Mouse (Mus musculus) left cerebral cortex, postnatal 36 days (tissue): ENCODE results near the gene Ctsk. TPM values are rescaled to one million over a fixed set of nuclear protein-coding genes. Genes with fewer than 3 reads are reported as not detected.
"Not testable (repeated sequence)": the region's sequence is repeated elsewhere in the genome, so short reads cannot be mapped to it uniquely, and the experiment has no call there.

Experiments used
- DNase-seq, 2 experiments: peaks; one replicate each; pipeline ENCODE4 v3.0.0; 2021 to 2022; ENCODE audit warnings: low spot score in 2 of 2, mixed read lengths in 1 of 2
- intact Hi-C: fragments of 180-260 bp; cut with DNase I; formaldehyde crosslinking; loops from one replicate; pipeline ENCODE4 v1.15.1; 2025
- total RNA-seq, 2 experiments: library from RNA; stranded (reverse); gene quantifications; 2 replicates each; pipeline ENCODE4 v1.2.3; 2021

Ctsk gene
- total RNA-seq, 2 experiments from 2014 or later: 4.8 to 6.9 TPM

DNA sequence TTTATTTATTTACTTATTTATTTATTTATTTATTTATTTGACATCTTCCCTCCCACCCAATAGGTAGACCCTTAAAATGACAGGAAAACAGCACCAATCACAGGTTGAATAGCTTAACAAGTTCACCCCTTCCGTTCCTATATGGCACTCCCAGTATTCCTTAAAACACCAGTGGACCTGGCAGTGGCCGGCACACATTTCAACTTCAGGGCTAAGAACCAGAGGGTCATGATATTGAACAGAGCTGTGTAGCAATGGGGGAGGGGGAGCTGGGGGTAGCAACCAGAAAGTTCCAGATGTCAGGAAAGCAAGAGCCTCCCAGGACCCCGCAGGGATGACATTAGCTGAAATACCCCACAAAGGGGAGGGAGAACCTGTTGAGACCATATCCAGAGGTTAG lies 21.0 kb downstream of the Ctsk start:
- DNase-seq: no peak
- intact Hi-C loops: no loop called here

DNA sequence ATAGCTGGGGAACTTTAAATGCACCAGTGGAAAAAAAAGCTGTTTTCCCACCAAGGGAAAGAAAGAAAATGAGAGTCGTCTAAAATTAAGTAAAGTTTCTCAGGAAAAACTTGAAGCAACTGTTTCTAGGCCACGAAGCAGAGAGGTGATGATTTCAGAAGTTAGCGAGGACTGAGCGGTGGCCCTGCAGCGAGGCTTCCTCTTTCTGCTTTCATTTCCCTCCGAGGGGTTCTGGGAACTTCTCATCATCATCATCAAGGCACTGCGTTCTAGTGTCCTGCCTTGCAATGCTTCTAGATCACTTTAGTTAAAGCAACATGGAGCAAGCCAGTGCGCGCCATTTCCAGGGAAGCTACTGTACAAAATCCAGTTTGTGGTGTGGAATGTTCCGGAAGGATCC lies 22.1 kb downstream of the Ctsk start:
- intact Hi-C loops: no loop called here
- no peak for DNase-seq

- no peak for DNase-seq
- intact Hi-C loops: no loop called here
These were observed 24.6 kb downstream of the Ctsk start for GRCm38 (mm10) chr3:95523662-95524061.

DNA sequence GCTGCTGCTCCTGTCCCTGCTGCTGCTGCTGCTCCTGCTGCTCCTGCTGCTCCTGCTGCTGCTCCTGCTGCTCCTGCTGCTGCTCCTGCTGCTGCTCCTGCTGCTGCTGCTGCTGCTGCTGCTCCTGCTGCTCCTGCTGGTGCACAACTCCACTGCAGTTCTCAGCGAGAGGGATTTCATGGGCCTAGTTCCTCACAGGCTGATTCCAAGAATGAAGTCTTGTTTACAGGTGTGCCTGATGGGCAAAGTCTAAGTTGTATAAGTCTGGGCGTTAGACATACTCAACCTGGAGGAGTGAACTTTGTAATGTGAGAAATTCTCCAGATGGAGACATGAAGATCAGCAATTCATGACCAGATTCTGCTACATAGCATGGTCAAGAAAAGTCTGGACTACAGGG lies 25.6 kb downstream of the Ctsk start:
- DNase-seq: no peak
- intact Hi-C loops: no loop called here

GRCm38 (mm10) chr3:95526111-95526510 lies 27.1 kb downstream of the Ctsk start:
- no peak for DNase-seq
- intact Hi-C loops: no loop called here

DNA sequence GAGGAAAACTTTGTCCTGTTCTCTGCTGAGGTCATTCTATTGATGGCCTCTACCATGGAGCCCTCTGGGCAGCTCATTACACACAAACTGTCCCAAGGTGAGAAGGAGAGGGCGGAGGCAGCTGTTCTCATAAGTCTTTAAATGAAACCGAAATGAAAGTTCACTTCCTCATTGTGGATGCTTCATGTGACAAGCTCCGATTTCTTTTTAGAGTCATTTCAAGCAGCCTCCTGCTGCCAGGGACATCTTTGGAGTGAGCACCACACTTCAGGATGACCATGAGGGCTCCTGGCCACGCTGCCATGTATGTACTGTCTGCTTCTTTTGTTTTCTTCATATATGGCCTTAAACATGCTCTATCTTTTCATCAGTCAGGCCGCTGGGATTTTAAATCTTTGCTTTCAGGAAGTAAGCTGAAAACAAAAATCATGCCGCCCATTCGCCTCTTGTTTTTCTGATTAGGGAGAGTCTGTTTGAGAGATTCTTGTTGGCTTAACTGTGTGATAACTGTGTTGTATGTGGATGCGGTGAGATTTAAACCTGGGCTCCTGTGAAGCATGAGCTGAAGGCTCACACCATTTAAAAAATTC lies 27.7 kb downstream of the Ctsk start, which contains the start of gene Ctss:
Gene Ctss (plus strand): TSS at position 165 of the 590 bp plus-strand sequence.
- no peak for DNase-seq
- intact Hi-C loops: no loop called here

DNA sequence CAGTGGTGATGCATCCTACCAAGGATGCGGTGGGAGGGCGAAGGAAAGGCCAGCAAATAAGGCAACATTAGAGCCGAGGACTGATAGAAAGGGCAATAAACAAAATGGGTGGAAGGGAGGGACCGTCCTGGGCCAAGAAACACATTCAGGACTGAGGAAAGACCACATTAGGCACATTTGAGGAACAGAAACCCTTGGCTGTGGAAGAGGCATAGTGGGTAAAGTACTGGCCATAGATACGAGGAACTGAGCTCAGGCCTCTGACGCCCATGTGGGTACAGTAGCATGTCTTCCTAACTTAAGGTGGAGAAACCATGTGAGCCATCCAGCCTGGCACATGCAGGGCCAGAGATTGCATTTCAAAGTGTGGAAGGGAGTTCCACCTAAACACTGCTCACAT lies 30.8 kb downstream of the Ctsk start:
- DNase-seq: no peak
- intact Hi-C loops: loop anchor here (5.0 kb wide), 1 partner anchor 42 kb away; no protein-coding TSS in a partner anchor

DNA sequence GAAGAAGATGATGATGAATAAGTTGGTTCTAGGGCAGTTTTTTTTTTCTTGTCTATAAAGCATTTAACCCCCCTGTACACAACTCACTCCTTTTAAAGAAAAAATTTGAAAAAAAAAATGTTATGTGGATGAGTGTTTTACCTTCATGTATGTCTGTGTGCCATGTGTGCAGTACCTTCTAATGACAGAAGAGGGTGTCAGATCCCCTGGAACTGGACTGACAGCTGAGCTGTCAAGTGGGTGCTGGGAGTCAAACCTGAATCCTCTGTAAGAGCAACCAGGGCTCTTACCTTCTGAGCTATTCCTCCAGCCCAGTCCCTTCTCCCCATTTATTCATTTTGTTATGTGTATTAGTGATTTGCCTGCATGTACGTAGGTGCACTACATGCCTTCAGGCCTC lies 32.0 kb downstream of the Ctsk start:
- no peak for DNase-seq
- intact Hi-C loops: loop anchor here (5.0 kb wide), 1 partner anchor 41 kb away; no protein-coding TSS in a partner anchor

DNA sequence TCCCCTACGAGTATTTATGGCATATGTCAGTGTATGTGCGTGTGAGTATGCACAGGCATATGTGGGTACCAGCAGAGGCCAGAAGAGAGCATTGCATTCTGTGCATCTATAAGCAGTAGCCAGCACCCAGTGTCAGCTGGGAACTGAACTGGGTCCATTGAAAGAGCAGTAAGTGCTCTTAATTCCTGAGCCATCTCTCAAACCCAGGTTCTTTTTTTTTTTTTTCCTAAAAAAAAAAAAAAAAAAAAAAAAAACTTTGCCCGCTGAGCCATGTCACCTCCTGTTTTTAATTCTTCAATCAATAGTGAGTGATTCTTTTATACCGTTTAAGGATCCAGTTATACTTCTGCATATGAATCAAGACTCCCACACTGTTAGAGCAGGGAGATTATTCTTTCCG lies 34.3 kb downstream of the Ctsk start:
- DNase-seq: no peak
- intact Hi-C loops: loop anchor here (5.0 kb wide), 1 partner anchor 39 kb away; no protein-coding TSS in a partner anchor

GRCm38 (mm10) chr3:95534927-95535326 lies 35.9 kb downstream of the Ctsk start:
- intact Hi-C loops: loop anchor here (5.0 kb wide), 1 partner anchor 37 kb away; no protein-coding TSS in a partner anchor
- DNase-seq: no peak

GRCm38 (mm10) chr3:95538936-95539335 lies 39.9 kb downstream of the Ctsk start:
- no peak for DNase-seq
- intact Hi-C loops: no loop called here

GRCm38 (mm10) chr3:95539837-95540236 lies 40.8 kb downstream of the Ctsk start:
- intact Hi-C loops: no loop called here
- DNase-seq: no peak

DNA sequence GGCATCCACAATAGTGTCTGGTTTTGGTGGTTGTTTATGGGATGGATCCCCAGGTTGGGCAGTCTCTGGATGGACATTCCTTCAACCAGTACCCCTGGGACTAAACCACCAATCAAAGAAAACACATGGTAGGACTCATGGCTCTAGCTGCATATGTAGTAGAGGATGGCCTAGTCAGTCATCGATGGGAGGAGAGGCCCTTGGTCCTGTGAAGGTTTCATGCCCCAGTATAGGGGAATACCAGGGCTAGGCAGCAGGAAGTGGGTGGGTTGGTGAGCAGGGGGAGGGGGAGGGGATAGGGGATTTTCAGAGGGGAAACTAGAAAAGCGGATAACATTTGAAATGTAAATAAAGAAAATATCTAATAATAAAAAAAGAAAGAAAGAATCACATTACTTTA lies 42.1 kb downstream of the Ctsk start:
- DNase-seq, intact Hi-C loops: not testable (repeated sequence)

DNA sequence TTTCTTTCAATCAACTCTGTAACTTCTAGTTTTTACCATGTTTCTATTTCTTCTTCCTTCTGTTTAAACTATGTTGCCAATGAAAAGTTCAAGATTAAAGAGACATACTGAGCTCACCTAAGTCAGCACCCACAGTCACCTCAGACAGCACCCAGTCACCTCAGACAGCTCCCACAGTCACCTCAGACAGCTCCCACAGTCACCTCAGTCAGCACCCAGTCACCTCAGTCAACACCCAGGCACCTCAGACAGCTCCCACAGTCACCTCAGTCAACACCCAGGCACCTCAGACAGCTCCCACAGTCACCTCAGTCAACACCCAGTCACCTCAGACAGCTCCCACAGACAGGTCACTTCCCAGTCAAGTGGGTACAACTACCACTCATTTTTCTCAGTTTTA lies 43.1 kb downstream of the Ctsk start:
- intact Hi-C loops: no loop called here
- DNase-seq: no peak

GRCm38 (mm10) chr3:95542981-95543380 lies 43.9 kb downstream of the Ctsk start:
- no peak for DNase-seq
- intact Hi-C loops: no loop called here

- no peak for DNase-seq
- intact Hi-C loops: no loop called here
These were observed 51.1 kb downstream of the Ctsk start for GRCm38 (mm10) chr3:95550176-95550575.

- no peak for DNase-seq
- intact Hi-C loops: no loop called here
These were observed 54.9 kb downstream of the Ctsk start for GRCm38 (mm10) chr3:95553986-95554385.

Other genes starting within 250 kb of the Ctsk start
- gene Bnipl, start 248.1 kb upstream of the Ctsk start, total RNA-seq: under 1 TPM; 0.39 to 0.86 TPM
- gene Mindy1, start 217.9 kb upstream of the Ctsk start, total RNA-seq: 10 to 100 TPM; 21.6 to 22.9 TPM
- 10 to 100 TPM; 24.9 to 27.0 TPM for gene Prune1, start 217.2 kb upstream of the Ctsk start, total RNA-seq
- gene Anxa9, start 192.1 kb upstream of the Ctsk start, total RNA-seq: 1 to 10 TPM; 1.1 TPM
- gene Cers2, start 184.5 kb upstream of the Ctsk start, total RNA-seq: 10 to 100 TPM; 49.2 to 53.5 TPM
- gene Setdb1, start 142.1 kb upstream of the Ctsk start, total RNA-seq: 10 to 100 TPM; 29.4 to 40.0 TPM
- not detected for gene 4930558C23Rik, start 96.4 kb upstream of the Ctsk start, total RNA-seq
- gene Arnt, start 64.9 kb upstream of the Ctsk start, total RNA-seq: 10 to 100 TPM; 27.4 to 46.1 TPM
- gene Ctss, start 27.5 kb downstream of the Ctsk start, total RNA-seq: 10 to 100 TPM; 55.6 to 57.8 TPM
- gene Hormad1, start 60.4 kb downstream of the Ctsk start, total RNA-seq: not detected
- 10 to 100 TPM; 20.6 to 20.8 TPM for gene Golph3l, start 89.7 kb downstream of the Ctsk start, total RNA-seq
- gene Ensa, start 125.7 kb downstream of the Ctsk start, total RNA-seq: 100 to 1,000 TPM; 361 to 394 TPM
- gene Mcl1, start 159.5 kb downstream of the Ctsk start, total RNA-seq: 10 to 100 TPM; 49.9 to 56.5 TPM
- gene Adamtsl4, start 188.7 kb downstream of the Ctsk start, total RNA-seq: 1 to 10 TPM; 4.2 to 4.9 TPM
- gene Ecm1, start 240.3 kb downstream of the Ctsk start, total RNA-seq: 10 to 100 TPM; 11.0 to 17.9 TPM